Mouse (Mus musculus): ENCODE data around the gene Fut7.

Fut7 gene

GRCm38 (mm10) chr2:25460135-25460534 lies 37.1 kb downstream of the Fut7 start:
- peak; percentile 62 for DNase-seq (ENCODE audit: low spot score)

GRCm38 (mm10) chr2:25460551-25461309 lies 37.7 kb downstream of the Fut7 start, which contains the start of gene Paxx:
Paxx (minus strand) TSS chr2:25461094.
- DNase-seq (ENCODE audit: low spot score): peak; percentile 89

GRCm38 (mm10) chr2:25461407-25461806 lies 38.3 kb downstream of the Fut7 start:
- no peak for DNase-seq (ENCODE audit: low spot score)

GRCm38 (mm10) chr2:25463630-25464029 lies 40.6 kb downstream of the Fut7 start:
- no peak for DNase-seq (ENCODE audit: low spot score)

GRCm38 (mm10) chr2:25465256-25465655 lies 42.2 kb downstream of the Fut7 start:
- no peak for DNase-seq (ENCODE audit: low spot score)

- DNase-seq (ENCODE audit: low spot score): no peak
These were observed 43.0 kb downstream of the Fut7 start for GRCm38 (mm10) chr2:25465816-25466635.

GRCm38 (mm10) chr2:25467606-25468303 lies 44.7 kb downstream of the Fut7 start:
- peak; percentile 63 for DNase-seq (ENCODE audit: low spot score)

- peak; percentile 70 for DNase-seq (ENCODE audit: low spot score)
These were observed 46.2 kb downstream of the Fut7 start for GRCm38 (mm10) chr2:25468962-25469915.

- no peak for DNase-seq (ENCODE audit: low spot score)
These were observed 46.9 kb downstream of the Fut7 start, which contains the start of gene Ptgds for GRCm38 (mm10) chr2:25469969-25470368. Ptgds (minus strand) TSS chr2:25470046.

GRCm38 (mm10) chr2:25472550-25472949 lies 49.5 kb downstream of the Fut7 start:
- DNase-seq (ENCODE audit: low spot score): no peak

All from testis, postnatal 10 days (tissue).